Mouse (Mus musculus) kidney, adult 9 months (tissue): ENCODE measurements at regions not wholly inside any gene's neighbourhood (a gene's known extent, or its start where the extent isn't known, plus 50 kb on each side); places are given as distances from the start of the nearest gene placed in this dataset.

Source experiments
- DNase-seq: peaks from one replicate; pipeline ENCODE4 v3.0.0; 2022

- DNase-seq = no peak
These were observed 420.8 kb downstream of the Atp23 start for GRCm38 (mm10) chr10:126480382-126480781.

GRCm38 (mm10) chr10:126479743-126480142 lies 421.4 kb downstream of the Atp23 start:
- DNase-seq = no peak

DNA sequence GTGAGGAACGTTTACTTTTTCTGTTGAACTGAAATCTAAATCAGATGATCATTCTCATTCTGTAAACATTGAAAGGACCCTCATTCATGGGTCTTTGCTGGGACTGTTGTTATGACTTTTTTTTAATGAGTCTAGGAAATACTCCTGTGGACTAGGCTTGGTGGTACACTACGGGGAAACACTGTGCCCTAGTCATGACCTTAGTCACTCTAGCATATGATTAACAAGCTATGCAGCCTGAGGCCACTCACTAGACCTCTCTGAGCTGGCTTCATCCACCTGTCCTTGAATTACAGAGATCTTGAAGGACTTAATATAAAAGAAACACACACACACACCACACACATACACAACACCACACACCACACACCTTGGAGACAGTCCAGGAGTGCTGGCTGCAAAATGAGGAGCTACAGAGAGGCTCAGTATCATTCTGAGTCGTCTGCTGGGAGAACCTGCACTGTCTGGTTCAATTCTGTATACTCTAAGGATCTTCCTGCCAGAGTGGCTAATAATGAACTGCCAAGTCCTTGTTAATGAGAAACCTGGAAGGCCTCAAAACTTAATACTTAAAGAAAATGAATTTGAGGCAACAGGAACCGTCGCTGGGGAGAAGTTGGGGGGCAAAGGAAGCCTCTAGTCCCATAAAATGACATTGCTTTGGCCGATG lies 428.0 kb downstream of the Atp23 start:
- DNase-seq = peak; percentile 50

DNA sequence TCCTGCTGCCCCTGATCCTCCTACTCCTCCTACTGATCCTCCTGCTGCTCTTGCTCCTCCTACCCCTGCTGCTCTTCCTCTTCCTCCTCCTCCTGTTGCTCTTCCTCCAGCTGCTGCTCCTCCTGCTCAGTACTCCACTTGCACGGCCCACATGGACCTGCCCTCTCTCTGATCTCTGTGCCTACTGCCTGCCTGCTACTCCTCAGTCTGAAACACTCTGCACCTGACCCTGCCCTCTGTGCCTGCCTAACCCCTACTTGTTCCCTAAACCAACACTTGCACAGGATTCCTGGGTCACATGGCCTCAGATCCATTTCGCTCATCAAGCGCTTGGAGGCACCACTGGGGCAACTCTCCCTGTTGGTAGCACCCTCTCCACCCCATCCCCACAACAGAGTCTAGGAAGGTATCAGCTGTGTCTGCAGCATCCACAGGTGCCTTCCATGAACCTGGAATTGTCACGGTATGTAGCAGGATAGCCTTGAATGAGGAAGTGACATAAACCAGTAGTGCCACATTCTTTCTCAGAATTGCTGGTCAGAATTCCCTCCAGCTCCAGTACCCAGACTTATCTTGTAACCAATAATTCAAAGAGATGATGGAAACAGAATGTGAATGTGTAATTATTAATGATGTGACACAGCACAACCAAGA lies 430.2 kb downstream of the Atp23 start:
- DNase-seq = peak; percentile 2

GRCm38 (mm10) chr10:126462770-126463169 lies 438.4 kb downstream of the Atp23 start:
- no peak for DNase-seq

DNA sequence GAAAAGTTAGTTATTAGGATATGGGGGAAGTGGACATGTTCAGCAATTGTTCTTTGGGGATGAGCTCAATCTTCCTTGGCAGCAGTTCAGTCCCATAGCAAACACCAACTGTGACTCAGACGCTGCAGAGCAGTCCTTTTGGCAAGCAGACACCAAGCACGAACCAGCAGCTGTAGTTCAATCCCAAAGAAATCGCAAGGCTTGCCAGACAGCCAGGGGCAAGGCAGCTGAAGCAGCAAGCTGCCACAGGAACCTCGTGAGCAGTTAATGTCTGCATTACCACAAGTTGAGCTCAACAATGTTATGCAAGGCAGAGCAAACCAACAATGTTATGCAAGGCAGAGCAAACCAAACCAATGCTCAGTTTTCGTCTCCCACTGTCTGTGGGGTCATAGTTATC lies 442.6 kb downstream of the Atp23 start:
- DNase-seq = no peak

GRCm38 (mm10) chr10:126452757-126453528 lies 448.2 kb downstream of the Atp23 start:
- DNase-seq = no peak

GRCm38 (mm10) chr10:126452057-126452622 lies 449.0 kb downstream of the Atp23 start:
- no peak for DNase-seq

GRCm38 (mm10) chr10:126431222-126431621 lies 465.3 kb downstream of the Lrig3 start:
- DNase-seq = no peak

DNA sequence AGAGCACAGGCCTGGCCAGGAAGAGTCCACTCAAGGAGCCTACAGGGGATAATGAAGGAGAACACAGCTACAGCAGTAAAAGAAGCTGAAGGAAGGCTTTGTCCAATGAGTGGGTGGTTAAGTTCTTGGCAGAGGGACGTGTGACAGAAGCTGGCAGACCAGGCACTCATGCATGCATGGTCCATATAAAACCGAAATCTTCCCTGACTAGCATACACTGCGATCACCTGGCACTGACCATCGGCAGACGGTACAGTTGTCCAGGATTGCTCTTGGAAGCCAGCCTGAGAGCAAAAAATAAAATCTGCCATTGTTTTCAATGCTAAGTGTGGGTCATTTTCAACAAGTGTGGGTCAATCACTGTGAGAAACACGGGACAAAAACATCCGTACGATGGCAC lies 464.4 kb downstream of the Lrig3 start:
- no peak for DNase-seq

DNA sequence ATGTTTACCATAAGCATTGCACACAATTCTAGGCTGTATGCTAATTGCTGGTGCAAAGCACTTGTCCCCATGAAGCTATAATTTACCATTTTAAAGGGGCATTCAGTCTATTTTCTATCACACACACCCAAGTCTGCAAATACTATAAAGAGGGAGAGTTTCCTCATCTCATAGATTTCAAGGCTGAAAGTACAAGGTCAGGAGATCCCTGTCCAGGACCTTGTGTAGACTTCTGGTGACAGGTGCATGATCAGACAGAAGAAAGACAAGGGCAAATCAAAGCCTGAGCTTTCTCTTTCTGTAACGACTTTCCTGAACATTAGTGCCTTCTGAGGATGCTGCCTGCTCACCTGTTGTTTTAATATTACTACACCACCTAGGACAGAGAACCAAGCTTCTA lies 463.5 kb downstream of the Lrig3 start:
- DNase-seq = no peak

GRCm38 (mm10) chr10:126422066-126422465 lies 456.1 kb downstream of the Lrig3 start:
- no peak for DNase-seq

DNA sequence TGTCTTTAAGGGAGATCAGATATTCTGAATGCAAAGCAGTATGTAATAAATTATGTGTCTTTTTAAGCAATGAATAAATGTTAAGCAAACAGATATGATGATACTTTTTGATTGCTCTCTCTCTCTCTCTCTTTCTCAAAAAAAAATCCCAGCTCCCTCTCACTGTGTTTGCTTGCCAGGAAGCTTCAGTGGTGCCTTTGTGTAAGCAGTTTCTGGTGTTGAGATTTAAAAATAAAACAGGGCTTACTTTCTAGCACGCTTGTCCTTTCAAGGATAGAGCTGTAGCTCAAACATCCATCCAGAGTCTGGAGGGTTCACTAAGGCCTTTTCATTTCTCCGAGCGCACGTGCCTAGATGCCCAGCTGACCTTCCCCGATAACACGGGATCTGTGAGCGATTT lies 447.8 kb downstream of the Lrig3 start:
- DNase-seq = no peak

GRCm38 (mm10) chr10:126392235-126392634 lies 426.3 kb downstream of the Lrig3 start:
- no peak for DNase-seq

DNA sequence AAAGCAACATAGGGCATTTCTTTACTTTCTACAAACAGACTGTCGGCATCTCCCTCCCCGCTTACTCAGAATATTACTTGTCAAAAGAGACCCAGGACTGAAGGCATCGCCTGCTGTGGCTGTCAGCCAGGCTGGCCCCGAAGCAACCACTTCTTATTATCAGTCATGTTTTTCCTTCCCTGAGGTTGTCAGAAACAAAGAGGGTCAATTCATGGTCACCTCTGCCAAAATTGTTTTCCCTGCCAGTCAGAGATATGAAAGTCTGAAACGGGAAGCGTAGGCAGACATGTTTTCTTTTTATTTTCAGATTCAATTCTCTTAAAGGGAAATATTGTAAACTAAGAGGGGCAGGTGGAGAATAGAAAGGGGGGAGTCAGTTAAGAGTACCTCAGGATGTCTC lies 425.8 kb downstream of the Lrig3 start:
- no peak for DNase-seq

DNA sequence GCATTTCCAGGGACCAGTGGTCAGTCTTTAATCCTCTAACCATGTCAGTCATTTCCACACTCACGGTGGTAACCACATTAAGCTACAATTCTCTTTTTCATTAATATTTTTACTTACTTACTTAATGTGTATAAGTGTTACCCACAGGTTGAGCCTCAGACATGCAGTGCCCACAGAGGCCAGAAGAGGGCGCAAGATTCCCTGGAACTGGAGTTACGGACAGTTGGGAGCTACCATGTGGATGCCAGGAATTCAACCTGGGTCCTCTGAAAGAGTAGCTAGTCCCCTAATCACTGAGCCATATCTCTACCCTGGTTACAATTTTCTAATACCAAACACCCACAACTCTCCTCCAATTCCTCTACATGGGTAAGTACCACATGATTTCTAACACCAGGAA lies 420.5 kb downstream of the Lrig3 start:
- DNase-seq = peak; percentile 7

DNA sequence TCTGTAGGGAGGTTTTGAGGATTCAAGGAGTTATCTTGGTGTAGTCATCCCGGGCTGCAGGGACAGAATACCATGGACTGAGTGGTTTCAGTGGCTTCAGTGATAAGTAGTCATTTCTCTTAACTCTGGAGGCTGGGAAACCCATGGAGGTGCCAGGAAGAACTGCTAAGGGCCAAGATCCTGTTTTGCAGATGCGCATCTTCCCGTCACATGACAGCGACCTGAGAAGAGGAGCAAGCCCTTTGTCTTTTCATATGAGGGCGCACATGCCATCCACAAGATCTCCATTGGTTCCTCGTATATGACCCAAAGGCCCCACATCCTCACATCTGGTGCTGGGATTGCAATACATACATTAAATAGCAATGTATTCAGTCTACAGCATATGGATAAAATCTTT lies 419.7 kb downstream of the Lrig3 start:
- no peak for DNase-seq

DNA sequence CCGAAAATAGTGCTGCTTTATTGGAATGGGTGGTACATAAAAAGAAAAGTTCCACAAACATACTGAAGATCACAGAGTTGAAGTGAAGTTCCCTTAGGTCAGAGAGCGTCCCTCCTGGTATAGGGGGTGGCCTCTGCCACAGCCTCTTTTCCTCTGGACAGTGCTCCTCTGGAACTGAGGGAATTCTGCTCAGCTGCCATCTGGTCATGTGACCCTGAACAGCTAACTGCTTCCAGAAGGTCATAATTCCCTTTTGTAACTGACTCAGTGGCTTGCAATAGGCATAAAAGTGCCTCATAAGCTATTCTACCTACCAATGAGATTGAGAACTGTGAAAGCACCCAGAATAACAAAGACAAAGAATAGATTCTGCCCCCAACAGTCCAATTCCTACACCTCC lies 414.4 kb downstream of the Lrig3 start:
- DNase-seq = no peak

GRCm38 (mm10) chr10:126379239-126379638 lies 413.3 kb downstream of the Lrig3 start:
- DNase-seq = no peak

GRCm38 (mm10) chr10:126373906-126374305 lies 407.9 kb downstream of the Lrig3 start:
- DNase-seq = no peak

- no peak for DNase-seq
These were observed 405.9 kb downstream of the Lrig3 start for GRCm38 (mm10) chr10:126371881-126372280.

- no peak for DNase-seq
These were observed 383.1 kb downstream of the Lrig3 start for GRCm38 (mm10) chr10:126349076-126349475.

GRCm38 (mm10) chr10:126337426-126337825 lies 371.5 kb downstream of the Lrig3 start:
- no peak for DNase-seq

- no peak for DNase-seq
These were observed 367.8 kb downstream of the Lrig3 start for GRCm38 (mm10) chr10:126333786-126334185.
